Mouse (Mus musculus): ENCODE measurements around the gene Rpl32.

Gene Rpl32

DNA sequence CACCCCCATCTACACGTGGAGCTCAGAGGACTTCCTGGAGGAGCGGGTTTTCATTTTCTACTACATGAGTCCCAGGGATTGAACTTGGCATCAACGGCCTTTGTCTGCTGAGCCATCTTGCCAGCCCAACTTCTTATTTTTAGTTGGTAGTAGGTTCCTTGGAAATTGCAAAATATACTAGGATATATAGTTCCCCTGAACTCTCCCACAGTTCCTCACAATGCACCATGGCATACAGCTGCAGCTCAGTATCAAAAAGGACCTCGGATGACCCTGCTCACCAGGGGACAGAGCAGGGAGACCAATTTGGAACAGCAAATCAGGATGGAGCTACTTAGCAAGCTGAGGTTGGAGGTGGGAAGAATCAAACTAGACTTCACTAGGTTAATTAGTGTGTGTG lies 6.5 kb upstream of the Rpl32 start:
- no peak for DNase-seq

DNA sequence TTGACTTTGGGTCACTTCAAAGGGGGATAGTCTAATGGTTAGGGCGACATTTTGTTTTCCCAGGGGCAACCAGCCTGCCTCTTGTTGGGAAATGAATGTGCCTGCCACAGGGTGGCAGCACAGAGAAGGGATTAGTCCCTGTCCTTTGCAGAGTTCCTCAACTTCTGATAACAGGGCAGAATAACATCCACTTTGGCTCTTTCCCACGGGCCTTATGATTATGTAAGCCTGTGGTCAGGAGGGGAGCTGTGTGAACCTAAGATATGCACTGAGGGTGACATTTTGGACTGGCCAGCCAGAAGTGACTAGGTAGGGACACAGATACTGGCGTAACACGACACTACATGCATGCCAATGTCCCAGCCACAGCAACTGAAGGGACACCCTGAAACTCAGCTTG lies 5.6 kb upstream of the Rpl32 start:
- DNase-seq, result peak; percentile 35

DNA sequence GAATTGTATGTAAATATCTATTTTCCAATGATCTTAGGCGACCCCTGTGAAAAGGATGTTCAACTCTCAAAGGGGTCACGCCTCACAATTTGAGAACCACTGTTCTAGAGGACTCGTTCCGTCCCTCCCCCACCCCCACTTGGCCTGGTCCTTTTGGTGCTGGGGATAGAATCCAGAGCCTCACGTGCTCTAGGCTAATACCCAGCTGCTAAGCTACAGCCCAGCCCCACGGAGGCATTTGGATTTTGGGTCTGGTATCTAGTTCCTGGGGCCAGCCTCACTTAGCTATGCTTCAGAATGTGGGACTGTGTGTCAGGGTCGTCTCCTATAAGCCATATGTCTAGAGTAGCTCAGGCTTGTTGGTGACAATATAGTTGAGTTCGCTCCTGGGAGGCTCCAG lies 3.1 kb upstream of the Rpl32 start:
- DNase-seq, result no peak

DNA sequence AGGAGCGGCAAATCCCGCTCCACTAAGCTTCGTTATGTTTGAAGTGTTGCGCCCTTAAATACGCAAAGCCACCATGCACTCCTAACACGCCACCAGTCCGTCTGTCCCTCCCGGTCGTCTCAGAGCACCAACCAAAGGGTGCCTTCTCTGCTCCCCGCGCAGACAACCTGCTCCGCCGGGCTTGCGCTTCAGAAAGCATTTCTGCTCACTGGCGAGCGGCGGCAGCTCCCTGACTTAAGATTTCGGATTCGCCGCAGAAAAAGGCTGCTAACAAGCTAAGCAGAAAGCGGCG lies 405 bp downstream of the Rpl32 start:
- no peak for DNase-seq

DNA sequence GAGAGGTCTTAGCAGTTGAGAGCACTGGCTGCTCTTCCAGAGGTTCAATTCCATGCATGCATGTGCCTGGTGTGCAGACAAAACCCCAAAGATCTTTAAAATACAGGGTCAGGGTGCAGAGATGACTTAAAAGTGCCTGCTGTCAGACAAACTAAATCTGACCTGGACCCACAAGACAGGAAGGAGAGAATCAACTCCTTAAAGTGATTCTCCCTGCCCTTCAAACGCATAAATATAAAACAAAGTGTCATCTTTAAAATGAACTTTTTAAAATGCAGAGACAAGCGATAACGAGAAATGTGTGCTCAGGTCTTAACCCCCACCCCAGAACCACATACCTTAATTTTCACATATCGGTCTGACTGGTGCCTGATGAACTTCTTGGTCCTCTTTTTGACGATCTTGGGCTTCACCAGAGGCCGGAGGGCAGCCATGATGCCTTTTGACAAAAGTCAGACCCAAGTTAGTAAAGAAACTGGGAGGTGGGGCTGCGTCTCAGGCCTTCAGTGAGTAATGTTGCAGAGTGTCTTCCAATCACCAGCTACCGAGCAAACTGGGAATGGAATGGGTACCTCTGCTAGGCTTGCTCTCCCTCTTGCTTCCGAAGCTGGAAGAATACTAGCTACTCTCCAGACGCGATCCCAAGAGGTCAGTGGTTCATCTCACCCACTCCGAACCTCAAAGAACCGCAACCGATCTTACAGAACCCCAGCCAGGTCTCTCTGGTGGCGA lies 917 bp downstream of the Rpl32 start:
- no peak for DNase-seq

DNA sequence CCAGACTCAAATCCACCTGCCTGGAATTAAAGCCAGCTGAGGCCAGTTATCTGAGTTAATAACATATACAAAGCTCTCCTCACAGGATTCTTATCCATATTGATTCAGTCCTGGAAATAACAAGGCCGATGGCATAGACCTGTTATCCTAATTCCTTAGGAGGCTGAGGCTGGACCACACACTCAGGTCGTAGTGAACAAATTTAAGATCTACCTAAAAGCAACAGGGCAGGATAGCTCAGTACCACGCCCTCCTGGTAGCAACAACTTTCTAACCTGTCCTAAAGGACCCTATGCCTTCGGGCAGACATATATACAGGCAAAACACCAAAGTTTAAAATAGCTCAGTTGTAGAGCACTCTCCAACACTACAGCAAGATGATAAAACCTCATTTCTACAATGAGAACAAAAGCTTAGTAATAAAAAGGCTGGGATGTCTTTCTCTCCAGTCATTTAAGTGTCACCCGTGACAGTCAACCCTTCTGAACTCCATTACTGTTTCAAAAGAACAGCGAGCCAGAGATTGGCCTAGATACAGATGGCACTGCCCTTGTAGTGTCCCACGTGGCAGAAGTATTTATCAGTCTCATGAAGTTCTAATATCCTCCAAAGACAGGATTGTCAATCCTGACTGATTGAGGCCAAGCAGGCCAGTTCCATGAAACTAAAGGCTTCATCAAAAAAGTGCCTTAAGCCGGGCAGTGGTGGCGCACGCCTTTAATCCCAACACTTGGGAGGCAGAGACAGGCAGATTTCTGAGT lies 3.9 kb downstream of the Rpl32 start:
- DNase-seq, result no peak

DNA sequence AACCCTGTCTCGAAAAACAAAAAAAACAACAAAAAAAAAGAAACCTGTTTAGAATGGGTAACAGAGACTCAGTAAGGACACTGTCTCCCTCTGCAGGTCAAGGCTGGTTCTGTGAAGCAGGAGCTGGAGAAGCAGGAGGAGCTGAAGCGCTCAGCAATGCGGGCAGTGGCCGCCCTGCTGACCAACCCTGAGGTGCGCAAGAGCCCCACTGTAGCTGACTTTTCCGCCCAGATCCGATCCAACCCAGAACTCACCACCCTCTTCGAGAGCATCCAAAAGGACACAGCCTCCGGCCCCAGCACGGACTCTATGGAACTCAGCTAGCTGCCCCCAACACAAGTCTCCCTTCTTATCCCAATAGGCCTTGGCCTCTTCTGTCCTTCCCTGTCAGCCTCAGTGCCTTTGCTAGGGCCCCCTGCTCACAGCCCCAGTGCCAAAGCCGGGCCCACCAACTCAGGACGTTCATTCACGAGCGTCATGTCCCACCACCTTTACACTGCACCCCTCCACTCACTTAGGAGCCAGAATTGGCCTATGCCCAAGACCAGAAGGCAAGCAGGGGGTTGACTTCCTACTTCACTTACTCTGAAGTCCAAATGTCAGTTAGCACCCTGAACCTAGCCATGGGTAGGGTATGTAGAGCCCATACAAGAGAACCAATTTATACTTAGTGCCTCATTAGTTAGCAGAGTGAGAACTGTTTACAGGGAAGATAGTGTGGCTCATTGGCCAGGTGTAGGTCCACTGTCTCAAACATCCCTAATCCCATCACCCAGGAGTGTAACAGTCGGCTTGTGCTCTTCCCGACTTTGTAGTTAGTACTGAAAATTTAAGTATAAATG lies 4.8 kb downstream of the Rpl32 start:
- DNase-seq, result peak; percentile 73 to 80

DNA sequence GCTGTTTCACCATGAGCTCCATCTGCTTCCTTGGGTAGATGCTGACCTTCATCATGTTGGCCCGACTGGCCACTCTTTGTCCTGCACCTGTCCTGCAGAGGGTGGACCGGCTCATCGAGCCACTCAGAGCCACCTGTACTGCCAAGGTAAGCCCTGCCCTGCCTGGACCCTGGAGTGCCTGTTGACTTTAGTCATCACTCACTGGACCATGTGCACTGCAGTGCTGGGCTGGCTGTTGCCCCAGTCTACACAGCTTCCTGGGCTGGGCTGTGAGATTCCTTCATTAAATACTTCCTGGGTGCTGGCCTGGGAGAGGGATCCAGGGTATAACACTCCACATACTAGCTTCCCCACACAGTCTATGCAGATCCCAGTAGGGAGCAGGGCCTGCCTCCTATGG lies 6.7 kb downstream of the Rpl32 start:
- DNase-seq, result no peak

DNA sequence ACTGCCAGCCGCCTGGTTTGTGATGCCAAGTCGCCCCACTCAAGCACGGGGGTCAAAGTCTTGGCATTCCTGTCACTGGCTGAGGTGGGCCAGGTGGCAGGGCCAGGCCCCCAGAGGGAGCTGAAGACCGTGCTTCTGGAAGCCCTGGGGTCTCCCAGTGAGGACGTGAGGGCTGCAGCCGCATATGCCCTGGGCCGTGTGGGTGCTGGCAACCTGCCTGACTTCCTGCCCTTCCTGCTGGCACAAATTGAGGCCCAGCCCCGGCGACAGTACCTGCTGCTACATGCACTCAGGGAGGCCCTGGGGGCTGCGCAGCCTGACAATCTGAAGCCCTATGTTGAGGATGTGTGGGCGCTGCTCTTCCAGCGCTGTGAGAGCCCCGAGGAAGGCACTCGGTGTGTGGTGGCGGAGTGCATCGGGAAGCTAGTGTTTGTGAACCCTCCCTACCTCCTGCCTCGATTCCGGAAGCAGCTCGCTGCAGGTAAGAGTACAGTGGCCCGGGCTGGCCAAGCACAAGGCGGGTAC lies 15.8 kb downstream of the Rpl32 start:
- DNase-seq, result peak in 1 of 2 experiments; percentile 71

DNA sequence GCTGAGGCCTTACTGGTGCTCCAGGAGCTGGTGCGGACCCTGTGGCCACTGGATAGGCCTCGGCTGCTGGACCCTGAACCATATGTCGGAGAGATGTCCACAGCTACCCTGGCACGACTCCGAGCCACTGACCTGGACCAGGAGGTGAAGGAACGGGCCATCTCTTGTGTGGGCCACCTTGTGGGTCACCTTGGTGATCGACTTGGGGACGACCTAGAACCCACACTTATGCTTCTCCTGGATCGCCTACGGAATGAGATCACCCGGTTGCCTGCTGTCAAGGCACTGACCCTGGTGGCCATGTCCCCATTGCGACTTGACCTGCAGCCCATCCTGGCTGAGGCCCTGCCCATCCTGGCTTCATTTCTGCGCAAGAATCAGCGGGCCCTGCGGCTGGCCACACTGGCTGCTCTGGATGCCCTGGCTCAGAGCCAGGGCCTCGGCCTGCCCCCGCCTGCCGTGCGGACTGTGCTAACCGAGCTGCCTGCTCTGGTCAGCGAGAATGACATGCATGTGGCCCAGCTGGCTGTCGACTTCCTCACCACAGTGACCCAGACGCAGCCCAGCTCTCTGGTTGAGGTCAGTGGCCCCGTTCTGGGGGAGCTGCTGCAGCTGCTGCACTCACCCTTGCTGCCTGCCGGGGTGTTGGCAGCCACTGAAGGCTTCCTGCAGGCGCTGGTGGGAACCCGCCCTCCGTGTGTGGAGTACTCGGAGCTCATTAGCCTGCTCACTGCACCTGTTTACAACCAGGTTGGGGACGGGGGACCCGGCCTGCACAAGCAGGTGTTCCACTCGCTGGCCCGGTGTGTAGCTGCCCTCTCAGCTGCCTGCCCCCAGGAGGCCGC lies 16.5 kb downstream of the Rpl32 start:
- DNase-seq, result peak; percentile 66 to 71

DNA sequence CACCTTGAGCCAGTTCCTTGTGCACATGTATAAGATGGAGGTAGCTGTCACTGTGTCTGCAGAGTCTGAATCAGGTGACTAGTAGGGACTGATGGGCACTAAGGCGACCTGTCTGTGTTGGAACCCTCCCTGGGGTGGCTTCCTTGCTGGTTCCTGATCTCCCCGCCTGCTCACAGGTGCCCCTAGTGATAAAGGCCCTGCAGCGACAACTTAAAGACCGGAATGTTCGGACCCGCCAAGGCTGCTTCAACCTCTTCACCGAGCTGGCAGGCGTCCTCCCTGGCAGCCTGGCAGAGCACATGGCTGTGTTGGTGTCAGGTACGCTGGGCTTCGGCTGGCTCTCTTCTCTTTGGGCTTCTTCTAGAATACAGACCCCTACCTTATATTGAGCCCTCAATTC lies 17.5 kb downstream of the Rpl32 start:
- DNase-seq, result peak in 1 of 2 experiments; percentile 26

DNA sequence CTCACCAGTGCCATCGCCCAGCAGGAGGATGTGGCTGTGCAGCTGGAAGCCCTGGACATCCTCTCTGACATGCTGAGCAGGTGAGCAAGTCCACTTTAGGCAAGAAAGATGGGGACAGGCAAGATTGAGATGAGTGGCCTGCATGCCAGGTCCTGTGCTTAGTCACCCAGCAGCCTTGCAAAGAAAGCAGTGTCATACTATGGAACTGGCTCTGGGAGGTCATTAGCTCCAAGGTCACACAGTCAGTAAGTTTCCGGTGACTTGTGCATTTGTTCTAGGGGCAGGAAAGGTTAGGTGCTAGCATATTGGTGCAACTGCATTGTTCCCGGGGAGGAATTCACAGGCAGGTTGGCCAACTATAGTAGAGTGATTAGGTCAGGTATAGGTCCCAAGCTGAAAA lies 25.8 kb downstream of the Rpl32 start:
- DNase-seq, result no peak

DNA sequence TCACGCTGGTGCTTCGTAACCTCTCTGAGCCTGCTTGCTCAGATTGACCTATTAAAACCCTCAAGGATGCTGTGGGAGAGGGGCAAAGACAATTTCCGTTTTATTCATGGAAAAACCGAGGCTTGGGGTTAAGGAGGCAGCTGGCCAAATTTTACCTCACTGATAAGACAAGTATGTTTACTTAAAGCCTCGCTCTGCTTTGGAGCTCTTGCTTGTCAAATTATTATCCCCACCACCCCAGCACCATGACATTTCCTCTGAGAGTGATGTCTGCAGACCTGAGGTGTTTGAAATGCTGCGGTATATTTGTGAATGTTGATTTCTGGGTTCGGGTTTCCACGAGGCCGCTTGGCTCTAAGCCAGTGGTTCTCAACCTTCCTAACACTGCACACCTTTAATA lies 32.2 kb downstream of the Rpl32 start:
- DNase-seq, result peak in 1 of 2 experiments; percentile 27

DNA sequence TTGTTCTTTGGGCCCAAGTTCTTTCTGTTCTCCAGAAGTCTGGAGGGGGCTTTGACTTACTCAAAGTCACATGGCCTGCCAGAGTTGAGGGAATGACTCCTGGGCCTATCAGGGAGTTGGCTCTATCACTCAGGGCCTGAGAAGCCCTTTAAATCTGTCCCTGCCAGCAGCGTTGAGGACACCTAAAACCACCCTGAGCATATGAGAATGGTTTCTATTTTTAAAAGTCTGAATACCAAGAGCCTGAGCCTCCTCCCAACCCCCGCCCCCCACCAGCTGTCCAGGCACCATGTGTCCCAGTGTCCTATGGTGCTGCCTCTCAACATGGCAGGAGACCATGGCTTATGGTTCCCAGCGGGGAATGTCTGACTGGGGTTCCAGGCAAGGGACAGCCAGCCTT lies 32.7 kb downstream of the Rpl32 start:
- DNase-seq, result peak; percentile 66 to 72

DNA sequence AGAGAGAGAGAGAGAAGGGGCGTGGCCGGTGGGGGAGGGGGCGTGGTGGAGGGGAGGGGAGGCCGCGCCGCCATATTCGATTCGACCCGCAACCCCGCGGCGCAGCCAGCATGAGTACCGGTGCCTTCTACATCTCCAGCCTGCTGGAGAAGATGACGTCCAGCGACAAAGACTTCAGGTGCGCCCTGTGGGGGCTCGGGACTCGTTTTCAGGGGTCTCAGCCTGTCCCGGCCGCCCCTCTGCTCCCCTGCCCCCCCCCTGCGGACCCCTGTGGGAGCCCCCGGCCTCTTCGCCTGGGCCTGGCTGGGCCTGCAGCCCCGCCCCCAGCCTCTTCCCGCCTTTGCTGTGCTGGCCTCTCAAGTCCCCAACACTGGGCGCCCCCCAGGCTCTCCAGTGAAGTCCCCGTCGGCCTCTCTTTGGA lies 34.0 kb downstream of the Rpl32 start, which contains the start of gene Cand2:
Gene Cand2, plus strand, starts transcription at position 38 of the 421 bp plus-strand sequence.
- DNase-seq, result peak; percentile 38 to 50

DNA sequence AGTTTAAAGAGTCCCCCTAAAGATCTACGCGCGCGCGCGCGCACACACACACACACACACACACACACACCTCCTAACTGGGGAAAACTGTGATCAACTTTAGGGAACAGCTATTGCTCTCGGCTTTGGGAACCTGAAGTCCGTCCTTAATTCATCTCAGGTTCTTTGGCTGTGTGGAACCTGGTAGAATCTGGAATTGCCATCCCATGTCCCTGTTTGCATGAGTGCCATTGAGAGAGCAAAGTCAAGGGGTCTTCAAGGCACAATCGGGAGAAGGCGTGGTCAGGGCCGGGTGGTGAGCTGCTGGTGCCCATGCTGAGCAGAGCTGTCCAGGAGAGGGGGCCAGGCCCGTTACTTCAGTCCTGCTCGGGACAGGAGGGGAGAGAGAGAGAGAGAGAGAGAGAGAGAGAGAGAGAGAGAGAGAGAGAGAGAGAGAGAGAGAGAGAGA lies 34.6 kb downstream of the Rpl32 start:
- DNase-seq, result peak; percentile 17 to 21

DNA sequence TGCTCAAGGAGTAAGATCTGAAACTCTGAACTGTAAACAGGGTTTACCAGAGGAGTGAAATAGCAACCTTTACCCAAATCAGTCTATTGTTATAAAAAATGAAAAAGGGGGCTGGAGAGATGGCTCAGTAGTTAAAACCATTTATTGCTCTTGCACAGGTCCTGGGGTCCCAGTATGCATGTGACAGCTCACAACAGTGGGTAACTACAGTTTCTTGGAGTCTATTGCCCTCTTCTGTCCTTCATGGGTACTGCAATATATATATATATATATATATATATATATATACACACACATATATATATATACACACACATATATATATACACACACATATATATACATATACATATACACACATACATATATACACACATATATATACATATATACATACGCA lies 35.9 kb downstream of the Rpl32 start:
- no peak for DNase-seq

DNA sequence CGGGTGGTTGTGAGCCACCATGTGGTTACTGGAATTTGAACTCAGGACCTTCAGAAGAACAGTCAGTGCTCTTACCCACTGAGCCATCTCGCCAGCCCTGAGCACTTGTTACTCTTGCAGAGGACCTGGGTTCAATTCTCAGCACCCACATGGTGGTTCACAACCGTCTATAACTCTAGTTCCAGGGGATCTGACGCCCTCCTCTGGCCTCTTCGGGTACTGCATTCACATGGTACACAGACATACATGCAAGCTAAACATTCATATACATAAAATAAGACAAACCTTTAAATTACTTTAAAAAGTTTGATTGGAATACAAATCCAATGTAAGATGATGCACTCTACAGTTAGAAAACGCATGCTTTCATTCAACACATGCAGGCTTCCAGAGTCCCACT lies 36.3 kb downstream of the Rpl32 start:
- no peak for DNase-seq

DNA sequence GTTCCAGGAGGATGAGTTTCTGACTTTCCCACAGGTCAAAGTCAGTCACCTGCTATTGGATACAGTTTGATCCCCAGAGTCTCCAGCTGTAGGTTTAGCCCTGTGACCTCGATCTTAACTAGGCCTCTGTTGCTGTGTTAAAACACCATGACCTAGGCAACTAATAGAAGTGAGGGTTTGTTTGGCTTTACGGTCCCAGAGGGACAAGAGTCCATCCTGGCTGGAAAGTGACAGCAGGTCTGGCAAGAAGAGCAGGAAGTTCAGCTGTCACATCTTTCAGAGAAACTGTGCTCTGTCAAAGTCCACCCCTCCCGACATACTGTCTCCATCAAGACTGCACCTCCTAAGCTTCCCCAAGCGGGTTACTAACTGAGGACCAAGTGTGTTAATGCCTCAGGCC lies 37.7 kb downstream of the Rpl32 start:
- no peak for DNase-seq

DNA sequence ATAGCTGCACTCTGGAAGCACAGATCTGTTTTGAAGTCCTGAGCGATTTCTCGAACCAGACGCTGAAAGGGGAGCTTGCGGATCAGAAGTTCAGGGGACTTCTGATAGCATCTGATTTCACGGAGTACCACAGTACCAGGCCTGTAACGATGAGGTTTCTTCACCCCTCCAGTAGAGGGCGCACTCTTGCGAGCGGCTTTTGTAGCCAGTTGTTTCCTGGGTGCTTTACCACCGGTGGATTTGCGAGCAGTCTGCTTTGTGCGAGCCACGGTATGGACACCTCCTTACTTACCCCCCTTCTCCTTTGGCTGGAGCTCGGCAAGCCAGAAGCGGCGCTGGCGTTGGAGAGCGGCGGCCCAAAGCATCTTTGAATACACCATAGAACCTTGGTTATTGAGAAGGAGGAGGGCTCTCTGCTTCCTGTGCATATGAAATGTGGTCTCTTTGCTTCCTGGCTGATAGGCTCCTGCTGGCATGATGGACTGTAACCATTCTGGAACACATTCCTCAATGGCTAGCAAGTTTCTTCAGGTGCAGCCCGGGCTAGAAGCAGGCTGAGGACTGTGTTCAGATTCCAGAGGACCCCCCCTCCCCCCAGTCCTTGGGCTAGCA lies 38.4 kb downstream of the Rpl32 start:
- no peak for DNase-seq

DNA sequence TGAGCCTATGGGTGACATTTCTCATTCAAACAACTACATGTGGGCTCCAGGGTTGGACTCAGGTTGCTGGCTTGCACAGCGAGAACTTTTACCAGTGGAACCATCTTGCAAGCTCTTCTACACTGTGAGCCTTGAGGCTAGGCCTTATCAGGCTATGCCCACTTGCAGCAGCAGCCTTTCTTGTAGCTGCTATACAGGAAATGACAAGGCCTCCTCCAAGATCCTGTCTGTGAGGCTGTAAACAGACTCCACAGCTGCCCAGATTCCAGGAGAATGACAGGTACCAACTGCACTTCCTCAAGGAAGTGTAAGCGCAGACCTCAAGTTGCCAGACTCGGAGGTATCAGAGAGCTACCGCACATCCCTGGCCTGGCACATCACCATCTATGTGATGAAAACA lies 40.3 kb downstream of the Rpl32 start:
- DNase-seq, result no peak

DNA sequence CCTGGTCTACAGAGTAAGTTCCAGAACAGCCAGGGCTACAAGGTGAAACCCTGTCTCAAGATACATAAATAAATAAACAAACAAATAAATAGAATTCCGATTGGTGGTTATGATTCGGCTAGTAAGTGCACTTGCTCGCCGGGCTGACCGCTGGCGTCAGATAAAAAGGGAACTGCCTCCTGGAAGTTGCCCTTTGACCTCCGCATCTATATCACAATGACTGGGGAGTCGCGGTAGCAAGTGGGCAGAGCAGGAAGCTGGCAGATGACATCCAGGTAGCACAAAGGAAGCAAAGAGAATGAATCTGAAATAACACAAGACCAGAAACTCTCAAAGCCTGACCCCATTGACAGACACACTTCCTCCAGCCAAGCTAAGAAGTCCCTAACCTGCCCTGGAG lies 41.2 kb downstream of the Rpl32 start:
- no peak for DNase-seq

All from cerebellum, postnatal 36 days (tissue).